Mouse (Mus musculus) limb, embryonic 15.5 days (tissue): Measurements from ENCODE around the gene Osbpl3. TPM values are rescaled to one million over a fixed set of nuclear protein-coding genes. Genes with fewer than 3 reads are reported as not detected.
A peak's percentile ranks its signal among the peaks of the same experiment; 100 is the strongest.

ENCODE experiments used
- ATAC-seq: fragments of 200-750 bp; cut with Nextera tagmentation; 2 replicates; pipeline ENCODE4 v1.8.0; 2017; ENCODE audit warnings: low read depth, moderate TSS enrichment; ENCODE audit not compliant: insufficient number of reproducible peaks, low FRiP score, low TSS enrichment
- H3K27ac ChIP-seq: fragments of 300-500 bp; sonication (generic); 2 replicates; pipeline ENCODE4 v1.5.1; 2015; ENCODE audit warnings: moderate library complexity, mild to moderate bottlenecking, inconsistent platforms
- H3K27me3 ChIP-seq: fragments of 300-500 bp; sonication (generic); 2 replicates; pipeline ENCODE4 v1.6.1; 2015; ENCODE audit warnings: inconsistent platforms
- H3K36me3 ChIP-seq: fragments of 300-500 bp; sonication (generic); 2 replicates; pipeline ENCODE4 v1.6.1; 2015; ENCODE audit warnings: inconsistent platforms
- H3K4me1 ChIP-seq: fragments of 300-500 bp; sonication (generic); 2 replicates; pipeline ENCODE4 v1.6.1; 2015; ENCODE audit warnings: inconsistent platforms
- H3K4me2 ChIP-seq: fragments of 300-500 bp; sonication (generic); 2 replicates; pipeline ENCODE4 v1.6.1; 2015; ENCODE audit warnings: mild to moderate bottlenecking, inconsistent platforms
- H3K4me3 ChIP-seq: fragments of 300-500 bp; sonication (generic); 2 replicates; pipeline ENCODE4 v1.5.1; 2015; ENCODE audit warnings: mild to moderate bottlenecking, inconsistent platforms
- H3K9ac ChIP-seq: fragments of 300-500 bp; sonication (generic); 2 replicates; pipeline ENCODE4 v1.6.1; 2015; ENCODE audit warnings: inconsistent platforms
- H3K9me3 ChIP-seq: fragments of 300-500 bp; sonication (generic); 2 replicates; pipeline ENCODE4 v1.6.1; 2016; ENCODE audit warnings: inconsistent platforms
- WGBS: fragments of 180-500 bp; shearing (Covaris S2); methylation state at CpG from one replicate; pipeline ENCODE4 v1.1.7; 2015; 5-methylcytosine and 5-hydroxymethylcytosine counted together
- polyA plus RNA-seq: library from polyadenylated mRNA; unstranded; fragments of >200 nt; fragmentation: Nextera tagmentation; extraction: Ambion mirVana; gene quantifications from 2 replicates; pipeline ENCODE4 v1.2.1, GENCODE M21; 2015

Gene Osbpl3
- polyA plus RNA-seq, 1 experiment from 2014 or later = 12.8 TPM

DNA sequence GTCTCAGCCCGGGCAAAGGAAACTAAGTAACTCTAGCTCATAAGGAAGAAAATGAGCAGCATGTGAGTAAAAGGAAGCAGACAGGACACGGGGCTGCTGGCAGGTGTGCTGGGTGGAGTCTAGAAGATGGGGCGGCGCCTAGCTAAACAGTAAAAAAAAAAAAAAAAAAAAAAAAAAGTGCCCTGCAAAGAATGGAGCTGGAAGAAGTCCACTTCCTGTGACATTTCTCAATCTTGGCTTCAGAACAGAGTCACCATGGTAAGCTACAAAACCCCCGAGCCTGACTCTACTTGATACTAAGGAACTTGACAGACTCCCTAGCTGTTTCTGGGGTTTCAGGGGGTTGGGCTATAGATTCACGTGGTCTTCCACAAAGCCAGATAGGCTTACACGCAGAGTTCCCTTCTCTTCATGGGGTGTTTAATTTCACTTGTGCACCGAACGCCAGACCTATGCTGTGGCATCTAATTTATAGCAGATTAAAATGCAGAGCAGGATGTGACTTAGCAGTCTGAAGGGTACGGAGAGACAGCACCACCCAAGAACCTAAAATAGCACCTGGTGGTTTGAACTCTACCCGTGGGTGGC lies 74.4 kb downstream of the Osbpl3 start:
- Histone ChIP-seq H3K9me3 (no peaks in the 10 kb centered on the region), H3K27me3 (no peaks in the 10 kb centered on the region), H3K27ac (peak overlapping the region; percentile 52; the same call in 1 of the 2 replicates), H3K4me2 (peak overlapping the region; percentile 21), H3K9ac (no peak overlapping the region), H3K4me1 (peaks cover 40% of the 10 kb centered on the region), H3K4me3 (peak overlapping the region; percentile 4; the same call in 1 of the 2 replicates), H3K36me3 (no peaks in the 10 kb centered on the region)
- ATAC-seq = no peak
- 6% methylated on average over 11 of the region's 11 CpGs for WGBS

DNA sequence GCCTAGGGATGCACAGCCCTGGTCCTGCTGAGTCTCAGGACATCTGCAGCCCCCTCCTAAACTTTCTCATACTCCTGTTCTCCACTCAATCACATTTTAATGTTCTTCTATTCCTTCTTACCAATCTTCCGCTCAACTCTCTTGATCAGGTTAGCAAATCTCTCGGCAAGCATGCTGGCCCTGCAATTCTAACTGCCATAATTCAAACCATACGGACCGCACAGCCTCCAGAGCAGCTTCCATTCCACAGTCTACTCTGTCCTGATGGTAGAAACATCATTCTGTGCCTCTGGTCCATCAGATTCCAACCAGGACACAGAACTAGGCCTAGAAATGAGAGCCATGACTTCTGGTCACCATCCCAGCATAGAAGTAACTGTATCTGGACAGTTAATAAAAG lies 76.3 kb downstream of the Osbpl3 start:
- Histone ChIP-seq H3K27ac (peak overlapping the region; percentile 67), H3K27me3 (no peaks in the 10 kb centered on the region), H3K9me3 (no peaks in the 10 kb centered on the region), H3K4me1 (peaks cover 40% of the 10 kb centered on the region), H3K4me2 (no peak overlapping the region), H3K36me3 (no peaks in the 10 kb centered on the region), H3K4me3 (no peak overlapping the region), H3K9ac (no peak overlapping the region)
- WGBS = 47% methylated on average over 4 of the region's 4 CpGs
- ATAC-seq = no peak

DNA sequence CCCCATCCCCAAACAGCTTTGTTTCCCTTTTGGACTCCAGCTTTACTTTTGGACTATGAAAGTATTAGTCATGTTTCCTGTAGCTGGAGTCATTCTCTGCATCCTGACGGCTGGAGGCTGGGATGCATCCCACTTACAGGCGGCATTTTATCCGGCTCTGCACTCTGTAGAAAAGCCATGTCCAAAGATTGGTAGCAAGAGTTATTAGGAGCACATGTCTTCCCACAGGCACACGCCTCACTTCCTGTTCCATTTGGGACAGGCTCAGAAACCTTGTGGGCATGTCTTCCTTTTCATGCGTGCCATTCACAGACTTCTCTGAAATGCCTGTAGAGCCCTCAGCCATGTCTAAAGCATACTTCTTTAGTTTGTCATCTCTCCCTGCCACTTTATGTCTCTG lies 76.9 kb downstream of the Osbpl3 start:
- ATAC-seq = no peak
- no peak overlapping the region for H3K4me2 ChIP-seq
- H3K36me3 ChIP-seq = no peaks in the 10 kb centered on the region
- 25% methylated on average over 5 of the region's 5 CpGs for WGBS
- H3K27ac ChIP-seq = peak overlapping the region; percentile 67
- no peak overlapping the region for H3K4me3 ChIP-seq
- no peak overlapping the region for H3K9ac ChIP-seq
- H3K4me1 ChIP-seq = peaks cover 40% of the 10 kb centered on the region
- H3K9me3 ChIP-seq = no peaks in the 10 kb centered on the region
- H3K27me3 ChIP-seq = no peaks in the 10 kb centered on the region

DNA sequence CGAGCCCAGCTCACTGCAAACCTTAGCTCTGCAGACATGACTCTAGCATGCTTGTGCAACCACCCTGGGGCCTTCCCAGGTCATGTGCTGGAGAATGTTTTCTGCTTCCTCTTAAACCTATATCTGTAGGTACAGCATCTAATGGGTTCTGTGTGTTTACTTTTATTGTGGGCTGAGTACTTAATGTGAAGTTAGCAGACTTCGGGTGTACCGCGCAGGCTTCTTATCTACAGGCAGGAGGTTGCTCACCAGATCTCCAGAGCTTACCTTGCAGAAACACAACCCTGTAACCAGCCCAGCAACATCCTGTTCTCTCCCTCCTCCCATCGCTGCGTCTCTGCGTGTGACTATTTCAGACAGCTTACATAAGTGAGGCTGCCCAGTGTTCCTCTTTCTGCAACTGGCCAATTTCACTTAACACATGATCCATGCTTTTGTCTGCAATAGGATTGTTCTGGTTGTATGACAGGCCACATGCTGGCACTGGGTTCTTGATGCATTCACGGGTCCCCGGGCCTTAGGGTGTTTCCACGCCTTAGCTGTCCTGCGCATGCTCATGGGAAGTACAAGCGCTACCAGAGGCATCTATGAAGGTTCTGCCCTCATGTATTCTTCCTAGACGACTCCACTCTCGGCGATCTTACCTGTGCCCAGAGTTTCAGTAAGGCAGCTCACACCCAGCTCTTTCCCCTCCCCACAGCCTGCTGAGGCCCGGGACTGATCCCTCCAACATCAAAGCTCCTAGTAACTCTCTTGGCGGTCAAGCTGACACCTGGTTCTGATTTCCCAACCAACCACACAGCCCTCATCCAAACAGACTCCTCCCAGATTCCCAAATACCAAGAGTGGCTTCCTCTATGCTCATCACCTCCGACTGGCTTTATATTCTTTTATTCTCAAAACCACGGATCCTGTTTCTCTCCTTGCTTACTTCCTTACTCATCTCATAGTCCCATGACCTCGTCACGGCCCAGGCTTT lies 78.0 kb downstream of the Osbpl3 start:
- 48% methylated on average over 21 of the region's 21 CpGs for WGBS
- ATAC-seq = no peak
- no peaks in the 10 kb centered on the region for H3K36me3 ChIP-seq
- peaks cover 40% of the 10 kb centered on the region for H3K4me1 ChIP-seq
- no peak overlapping the region for H3K4me3 ChIP-seq
- H3K27me3 ChIP-seq = no peaks in the 10 kb centered on the region
- no peak overlapping the region for H3K9ac ChIP-seq
- H3K27ac ChIP-seq = peak overlapping the region; percentile 0; the same call in 1 of the 2 replicates
- H3K9me3 ChIP-seq = no peaks in the 10 kb centered on the region
- H3K4me2 ChIP-seq = no peak overlapping the region

DNA sequence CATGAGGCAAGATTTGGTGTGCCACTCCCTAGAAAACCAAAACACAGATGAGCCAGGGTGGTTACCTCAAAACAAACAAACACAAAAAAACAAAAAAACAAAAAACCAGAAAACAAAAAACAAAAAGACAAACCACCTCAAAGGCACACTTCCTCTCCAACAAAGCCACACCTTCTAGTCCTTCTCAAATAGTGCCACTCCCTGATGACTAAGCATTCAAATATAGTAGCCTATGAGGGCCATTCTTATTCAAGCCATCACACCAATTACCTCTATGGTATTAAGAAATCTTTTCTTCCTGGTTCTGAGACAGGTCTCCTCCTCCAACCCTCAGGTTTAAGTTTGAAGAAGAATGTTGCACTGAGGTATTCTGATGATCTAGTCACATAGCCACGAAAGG lies 79.3 kb downstream of the Osbpl3 start:
- Histone ChIP-seq H3K4me1 (peaks cover 29% of the 10 kb centered on the region), H3K4me3 (no peak overlapping the region), H3K36me3 (no peaks in the 10 kb centered on the region), H3K9me3 (no peaks in the 10 kb centered on the region), H3K27ac (no peak overlapping the region), H3K27me3 (no peaks in the 10 kb centered on the region), H3K4me2 (no peak overlapping the region), H3K9ac (no peak overlapping the region)
- 91% methylated on average over 1 of the region's 1 CpGs for whole genome bisulfite sequencing
- no peak for ATAC-seq

DNA sequence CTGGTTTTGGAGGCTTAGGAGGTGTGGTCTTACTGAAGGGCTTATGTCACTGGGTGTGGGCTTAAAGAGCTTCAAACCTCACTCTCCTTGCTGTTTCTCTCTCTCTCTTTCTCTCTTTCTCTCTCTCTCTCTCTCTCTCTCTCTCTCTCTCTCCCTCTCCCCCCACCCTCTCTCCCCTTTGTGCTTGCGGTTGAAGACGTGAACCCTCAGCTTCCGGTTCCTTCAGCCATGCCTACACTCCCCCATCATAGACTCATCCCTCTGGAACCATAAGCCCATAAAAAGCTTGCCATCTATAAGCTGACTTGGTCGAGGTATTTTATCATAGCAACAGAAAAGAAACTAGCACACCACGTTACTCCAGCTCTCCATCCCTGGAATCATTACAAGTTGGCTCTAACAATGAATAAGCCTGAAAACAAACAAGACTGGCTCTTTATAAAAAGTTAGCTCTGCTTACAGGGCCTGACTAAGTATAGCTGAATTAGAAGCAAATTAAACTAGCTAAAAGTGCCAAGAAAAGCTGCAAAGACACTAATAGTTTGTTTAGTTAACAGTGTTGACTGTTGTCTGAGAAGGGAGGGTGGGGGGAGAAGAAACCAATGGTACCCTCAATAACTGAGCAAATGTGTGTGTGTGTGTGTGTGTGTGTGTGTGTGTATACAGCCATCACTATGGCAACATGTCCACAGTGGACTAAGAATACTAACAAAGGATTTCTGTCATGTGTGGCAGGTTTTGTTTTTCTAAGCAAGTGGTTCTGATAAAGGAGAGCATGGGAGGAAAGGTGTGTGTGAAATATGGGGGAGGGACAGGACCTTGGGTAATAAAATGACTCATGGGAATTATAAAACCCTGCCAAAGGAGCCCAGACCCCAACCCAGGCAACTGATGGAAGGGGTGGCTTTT lies 83.2 kb downstream of the Osbpl3 start:
- Histone ChIP-seq H3K4me1 (0 out of 2 replicates have a peak, but pooled peaks cover 1% of the 10 kb centered on the region), H3K27ac (no peak overlapping the region), H3K36me3 (peaks cover 11% of the 10 kb centered on the region; the same call in 1 of the 2 replicates), H3K4me2 (no peak overlapping the region), H3K4me3 (no peak overlapping the region), H3K27me3 (no peaks in the 10 kb centered on the region), H3K9ac (no peak overlapping the region), H3K9me3 (no peaks in the 10 kb centered on the region)
- ATAC-seq = no peak
- WGBS = 60% methylated on average over 5 of the region's 5 CpGs

DNA sequence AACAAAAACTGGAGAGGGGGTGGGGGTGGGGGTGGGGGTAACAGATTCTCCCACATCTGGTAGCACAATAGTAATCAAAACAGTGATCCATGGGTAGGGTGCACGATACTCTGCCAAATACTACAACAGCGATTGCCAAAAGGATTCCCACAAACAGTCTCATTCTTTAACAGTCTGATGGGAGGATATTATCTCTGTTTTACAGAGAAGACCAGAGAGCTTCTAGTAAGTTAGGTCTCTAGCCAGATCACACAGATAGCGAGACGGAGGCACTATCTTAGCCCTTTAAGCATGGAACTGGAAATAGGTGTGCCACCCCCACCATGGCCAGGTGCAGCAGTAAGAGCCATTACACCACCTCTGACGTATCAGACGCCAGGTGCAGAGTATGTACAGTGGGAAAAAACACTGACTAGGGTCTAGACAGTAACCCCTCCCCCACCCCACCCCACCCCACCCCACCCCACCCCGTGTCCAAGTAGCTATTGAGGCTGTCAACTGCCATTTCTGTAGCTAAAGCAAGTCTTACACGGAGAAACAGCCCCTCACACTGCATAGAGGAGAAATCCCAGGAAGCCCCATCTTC lies 84.4 kb downstream of the Osbpl3 start:
- H3K4me2 ChIP-seq = no peak overlapping the region
- no peak overlapping the region for H3K27ac ChIP-seq
- H3K4me1 ChIP-seq = no peaks in the 10 kb centered on the region
- H3K9ac ChIP-seq = no peak overlapping the region
- H3K36me3 ChIP-seq = peaks cover 11% of the 10 kb centered on the region; the same call in 1 of the 2 replicates
- H3K27me3 ChIP-seq = no peaks in the 10 kb centered on the region
- WGBS = 85% methylated on average over 8 of the region's 8 CpGs
- no peaks in the 10 kb centered on the region for H3K9me3 ChIP-seq
- no peak for ATAC-seq
- no peak overlapping the region for H3K4me3 ChIP-seq

DNA sequence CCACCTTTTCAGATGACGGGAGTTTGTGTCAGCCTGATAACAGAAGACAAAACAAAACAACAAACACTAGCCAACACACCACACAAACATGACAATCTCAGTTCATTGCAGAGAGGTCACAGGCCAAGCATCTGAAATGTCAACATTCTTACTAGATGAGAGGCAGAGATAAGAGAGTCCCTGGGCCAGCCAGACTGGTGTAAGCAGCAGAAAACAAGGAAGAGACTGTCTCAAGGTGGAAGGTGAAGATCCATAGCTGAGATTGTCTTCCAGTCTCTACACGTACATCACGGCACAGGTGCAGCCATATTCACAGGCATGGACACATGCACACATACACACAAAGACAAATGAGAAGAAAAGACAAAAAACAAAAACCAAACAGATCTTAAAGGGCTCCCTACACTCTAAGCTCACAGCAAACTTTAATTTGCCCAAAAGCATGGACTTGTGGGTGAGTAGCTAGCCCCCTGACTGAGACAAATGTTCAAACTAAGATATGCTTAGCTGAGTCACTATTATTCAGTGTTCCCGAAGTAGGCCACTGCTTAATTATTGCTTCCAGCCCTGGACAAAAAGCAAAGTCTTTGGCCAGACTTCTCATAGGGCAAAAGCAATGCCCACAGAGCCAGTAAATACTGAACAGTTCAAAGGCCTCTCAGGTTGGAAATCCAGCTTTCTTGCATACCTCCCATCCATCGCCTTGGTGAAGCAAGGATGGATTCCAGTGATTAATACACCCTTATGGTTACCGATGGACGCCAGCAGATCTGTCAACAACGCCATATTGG lies 87.3 kb downstream of the Osbpl3 start:
- no peak overlapping the region for H3K4me2 ChIP-seq
- H3K36me3 ChIP-seq = peaks cover 11% of the 10 kb centered on the region; the same call in 1 of the 2 replicates
- ATAC-seq = no peak
- no peaks in the 10 kb centered on the region for H3K27me3 ChIP-seq
- H3K4me1 ChIP-seq = no peaks in the 10 kb centered on the region
- no peak overlapping the region for H3K4me3 ChIP-seq
- no peak overlapping the region for H3K27ac ChIP-seq
- no peaks in the 10 kb centered on the region for H3K9me3 ChIP-seq
- WGBS = 92% methylated on average over 8 of the region's 8 CpGs
- H3K9ac ChIP-seq = no peak overlapping the region

DNA sequence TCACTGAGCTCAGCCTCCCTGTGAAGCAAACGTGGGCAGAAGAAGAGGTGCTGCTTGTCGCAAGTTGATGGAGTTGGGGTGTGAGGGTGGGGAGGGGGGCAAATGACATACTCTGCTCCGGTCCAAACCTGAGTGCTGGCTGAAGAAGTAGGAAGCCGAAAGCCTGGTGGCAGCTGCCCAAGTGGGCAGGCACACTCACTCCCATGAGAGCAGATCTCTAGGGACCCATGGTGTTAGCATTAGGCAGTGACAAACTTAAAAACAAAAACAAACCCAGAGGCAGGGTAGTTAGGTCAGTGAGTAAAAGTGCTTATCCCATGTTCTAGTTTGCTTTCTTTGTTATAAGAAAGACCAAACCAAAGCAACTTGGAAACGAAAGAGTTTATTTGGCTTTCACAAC lies 88.2 kb downstream of the Osbpl3 start:
- no peaks in the 10 kb centered on the region for H3K27me3 ChIP-seq
- no peak overlapping the region for H3K9ac ChIP-seq
- ATAC-seq = no peak
- H3K27ac ChIP-seq = no peak overlapping the region
- 79% methylated on average over 5 of the region's 5 CpGs for WGBS
- H3K4me2 ChIP-seq = no peak overlapping the region
- no peak overlapping the region for H3K4me3 ChIP-seq
- no peaks in the 10 kb centered on the region for H3K4me1 ChIP-seq
- H3K36me3 ChIP-seq = peaks cover 11% of the 10 kb centered on the region; the same call in 1 of the 2 replicates
- no peaks in the 10 kb centered on the region for H3K9me3 ChIP-seq

DNA sequence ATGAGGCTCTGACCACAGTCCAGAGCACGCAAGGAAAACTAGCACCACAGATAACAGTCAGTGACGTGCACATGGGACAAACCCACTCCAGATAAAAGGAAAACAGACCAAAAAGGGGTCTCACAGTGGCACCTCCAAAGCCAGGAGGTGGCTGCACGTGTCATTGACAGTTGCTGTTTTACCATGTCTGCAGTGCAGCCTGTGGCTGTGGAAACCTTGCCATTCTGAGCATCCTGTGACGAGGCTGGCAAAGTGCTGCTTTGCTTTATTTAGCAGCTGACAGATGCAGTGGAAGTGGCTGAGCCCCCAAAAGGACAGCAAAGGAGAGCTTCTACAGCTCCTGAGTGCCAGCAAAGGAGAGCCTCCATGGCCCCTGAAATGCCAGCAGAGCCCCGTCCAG lies 89.3 kb downstream of the Osbpl3 start:
- Histone ChIP-seq H3K9me3 (no peaks in the 10 kb centered on the region), H3K9ac (no peak overlapping the region), H3K4me3 (no peak overlapping the region), H3K36me3 (peaks cover 11% of the 10 kb centered on the region; the same call in 1 of the 2 replicates), H3K4me1 (no peaks in the 10 kb centered on the region), H3K27ac (no peak overlapping the region), H3K4me2 (no peak overlapping the region), H3K27me3 (no peaks in the 10 kb centered on the region)
- ATAC-seq = no peak
- 82% methylated on average over 5 of the region's 5 CpGs for WGBS

DNA sequence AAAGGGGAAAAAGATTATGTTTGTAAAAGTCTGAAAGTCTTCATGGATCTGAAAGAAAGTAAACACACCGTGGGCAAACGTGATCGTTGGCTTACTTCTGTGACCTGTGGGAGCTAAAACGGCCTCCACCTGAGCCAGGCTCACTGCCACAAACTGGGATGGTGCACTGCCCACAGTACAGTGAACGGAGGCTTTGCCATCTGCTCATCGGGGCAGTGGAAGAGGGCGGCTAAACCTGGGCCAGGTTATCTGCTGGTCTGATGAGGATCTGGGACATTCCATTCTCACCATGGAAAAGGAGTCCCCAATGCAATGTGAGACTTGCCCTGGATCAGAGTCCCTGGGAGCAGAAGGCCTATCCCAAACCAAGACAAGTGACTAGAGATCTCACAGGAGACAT lies 89.7 kb downstream of the Osbpl3 start:
- no peaks in the 10 kb centered on the region for H3K9me3 ChIP-seq
- no peak for ATAC-seq
- H3K27me3 ChIP-seq = no peaks in the 10 kb centered on the region
- H3K36me3 ChIP-seq = peaks cover 11% of the 10 kb centered on the region; the same call in 1 of the 2 replicates
- no peak overlapping the region for H3K27ac ChIP-seq
- no peaks in the 10 kb centered on the region for H3K4me1 ChIP-seq
- 91% methylated on average over 7 of the region's 7 CpGs for WGBS
- H3K9ac ChIP-seq = no peak overlapping the region
- no peak overlapping the region for H3K4me3 ChIP-seq
- no peak overlapping the region for H3K4me2 ChIP-seq
